Mouse (Mus musculus) testis, adult 2 months (tissue): ENCODE data around the gene Pax7.

Experiments used
- CTCF ChIP-seq: fragments of 200-500 bp; IDR thresholded peaks from 2 replicates; pipeline ENCODE4 v1.5.1; 2012; ENCODE audit warnings: low read depth, mild to moderate bottlenecking, inconsistent platforms, low read length, moderate library complexity; ENCODE audit not compliant: control insufficient read depth, insufficient read depth, insufficient replicate concordance
- POLR2A ChIP-seq: fragments of 200-500 bp; IDR thresholded peaks from 2 replicates; pipeline ENCODE4 v1.6.1; 2012; ENCODE audit warnings: low read depth, mild to moderate bottlenecking, inconsistent platforms, low read length, moderate library complexity; ENCODE audit not compliant: control insufficient read depth

GRCm38 (mm10) chr4:139821071-139821470, 12.3 kb downstream of the Pax7 start:
- TF ChIP-seq POLR2A: no peak
- TF ChIP-seq CTCF: no peak
